Mouse (Mus musculus) heart, postnatal 4 days (tissue): Measurements from ENCODE around the gene Grtp1. TPM values are rescaled to one million over a fixed set of nuclear protein-coding genes. Genes with fewer than 3 reads are reported as not detected.

Experiments
- DNase-seq: peaks from one replicate; pipeline ENCODE4 v3.0.0; 2021
- total RNA-seq, 2 experiments: library from RNA; stranded (reverse); gene quantifications; 2 replicates each; pipeline ENCODE4 v1.2.3; 2021

Gene Grtp1
- total RNA-seq, 2 experiments from 2014 or later: 6.1 TPM

DNA sequence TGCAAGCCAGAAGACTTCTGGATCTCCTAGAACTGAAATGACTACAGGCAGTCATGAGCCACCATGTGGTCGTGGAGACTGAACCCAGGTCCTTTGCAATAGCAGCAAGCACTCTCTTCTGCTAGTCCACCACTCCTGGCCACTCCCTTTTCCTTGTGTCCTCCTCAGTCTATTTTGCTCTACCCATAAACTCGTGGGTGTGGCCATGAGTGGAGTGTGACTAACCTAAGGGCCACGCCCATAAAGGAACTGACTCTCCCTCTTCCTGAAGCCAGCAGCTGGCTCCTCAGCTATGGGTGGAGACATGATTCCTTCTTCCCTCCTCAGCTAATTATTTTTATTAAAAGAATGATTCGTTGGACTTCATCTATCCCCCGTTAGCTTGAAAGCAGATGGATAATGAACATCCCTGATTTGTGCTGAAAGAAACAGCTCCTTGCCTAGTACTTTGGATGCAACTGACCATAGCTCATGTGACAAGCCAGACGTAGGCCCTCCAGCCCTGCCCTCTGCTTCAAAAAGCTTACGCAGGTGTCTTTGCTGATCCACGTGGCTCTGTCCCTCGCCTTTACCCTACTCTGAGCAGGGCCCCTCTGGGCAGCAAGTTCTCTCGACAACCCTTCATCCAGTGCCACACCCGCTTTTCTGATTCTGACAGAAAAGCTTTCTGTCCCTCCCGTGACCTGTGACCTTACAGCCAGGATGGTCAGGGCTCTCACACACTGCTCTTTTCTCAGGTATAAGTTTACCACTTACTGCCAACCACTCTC, 4.1 kb upstream of the Grtp1 start:
- no peak for DNase-seq

DNA sequence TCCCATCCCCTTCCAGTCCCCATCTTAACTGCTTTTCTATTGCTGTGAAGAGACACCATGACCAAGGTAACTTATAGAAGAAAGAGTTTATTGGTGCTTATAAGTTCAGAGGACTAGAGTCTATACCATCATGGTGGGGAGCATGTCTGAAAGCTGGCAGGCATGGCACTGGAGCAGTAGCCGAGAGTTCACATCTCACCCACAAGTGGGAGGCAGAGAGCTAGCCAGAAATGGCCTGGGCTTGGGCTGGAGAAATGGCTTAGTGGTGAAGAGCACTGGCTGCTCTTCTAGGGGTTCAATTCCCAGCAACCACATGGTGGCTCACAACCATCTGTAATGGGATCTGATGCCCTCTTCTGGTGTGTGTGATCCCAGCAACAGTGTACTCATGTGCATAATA, 3.1 kb upstream of the Grtp1 start:
- DNase-seq: no peak

- no peak for DNase-seq
These were observed 2.4 kb upstream of the Grtp1 start for GRCm38 (mm10) chr8:13202806-13203205.

DNA sequence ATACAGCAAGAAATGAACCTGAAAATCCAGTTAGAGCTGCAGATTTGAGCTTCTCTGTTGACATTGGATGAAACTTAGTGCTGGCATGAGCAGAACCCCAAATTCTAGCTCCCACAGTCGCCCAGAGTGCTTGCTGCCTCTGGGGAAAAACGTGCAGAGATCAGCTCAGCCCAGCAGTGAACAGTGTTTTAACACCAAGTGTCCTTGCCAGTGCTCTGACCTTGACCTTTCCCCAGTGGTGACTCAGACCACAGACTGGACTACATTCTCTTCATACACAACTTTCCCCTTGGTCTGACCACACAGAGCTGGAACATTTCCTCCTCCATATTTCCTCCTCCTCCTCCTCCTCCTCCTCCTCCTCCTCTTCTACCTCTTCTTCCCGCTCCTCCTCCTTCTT, 1.6 kb upstream of the Grtp1 start:
- no peak for DNase-seq

GRCm38 (mm10) chr8:13201013-13201334, 554 bp upstream of the Grtp1 start:
- no peak for DNase-seq

GRCm38 (mm10) chr8:13199385-13200061, 897 bp downstream of the Grtp1 start:
- DNase-seq: no peak

DNA sequence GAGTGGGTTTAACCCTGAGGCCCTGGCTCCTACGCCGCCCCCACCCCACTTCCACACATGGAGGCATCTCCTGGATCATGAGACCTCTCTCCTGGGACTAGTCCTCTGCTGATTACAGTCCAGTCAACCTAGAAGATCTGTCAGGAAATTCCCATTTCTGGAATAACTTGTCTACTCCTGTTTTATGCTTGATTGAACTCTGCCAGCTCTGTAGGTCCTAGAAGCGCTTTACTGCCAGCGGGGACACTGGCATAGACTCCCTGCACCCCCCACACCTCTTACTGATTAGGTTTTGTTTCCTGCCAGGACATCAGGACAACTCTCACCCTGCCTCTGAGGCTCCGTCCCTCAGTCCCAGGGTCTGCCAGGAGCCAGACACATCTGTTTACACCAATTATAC, 2.9 kb downstream of the Grtp1 start:
- no peak for DNase-seq

DNA sequence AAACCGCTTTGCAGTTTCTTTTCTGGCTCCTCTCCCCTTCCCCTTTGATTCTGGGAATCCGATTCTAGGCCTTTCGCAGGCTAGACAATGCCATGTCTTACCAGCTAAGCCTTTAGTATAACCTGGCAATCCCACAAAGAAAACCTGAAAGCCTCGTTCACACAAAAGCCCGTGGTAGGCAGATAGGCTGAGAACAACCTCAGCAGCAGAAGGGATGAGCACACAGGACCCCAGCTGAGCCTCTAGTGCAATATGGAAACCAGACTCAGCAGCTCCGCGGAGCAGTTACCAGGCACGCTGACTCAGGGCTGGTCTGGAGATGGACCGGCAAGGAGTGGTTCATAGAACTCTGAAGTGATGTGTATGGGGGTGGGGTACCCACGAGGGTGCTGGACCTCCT, 5.6 kb downstream of the Grtp1 start:
- no peak for DNase-seq

DNA sequence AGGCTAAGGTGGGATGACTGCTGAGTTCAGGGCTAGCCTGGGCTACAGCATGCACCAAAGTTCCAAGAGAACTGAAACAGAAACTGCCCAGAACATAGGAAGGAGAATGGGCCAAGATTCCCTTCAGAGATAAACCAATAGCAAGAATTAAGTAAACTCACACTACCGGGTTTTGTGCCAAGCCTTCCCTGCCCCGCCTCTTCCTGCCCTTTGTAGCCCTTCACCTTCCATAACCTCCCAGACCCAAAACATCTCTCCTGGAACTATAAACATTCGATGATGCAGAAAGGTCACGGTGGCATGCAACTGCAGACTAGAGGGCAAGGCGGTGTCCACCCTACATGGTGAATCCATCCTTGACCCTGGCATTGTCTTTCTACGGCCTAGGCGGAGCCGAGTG, 10.2 kb downstream of the Grtp1 start:
- DNase-seq: no peak

- no peak for DNase-seq
These were observed 11.6 kb downstream of the Grtp1 start for GRCm38 (mm10) chr8:13188857-13189256.

- no peak for DNase-seq
These were observed 12.3 kb downstream of the Grtp1 start for GRCm38 (mm10) chr8:13188052-13188555.

GRCm38 (mm10) chr8:13187638-13188037, 12.8 kb downstream of the Grtp1 start:
- no peak for DNase-seq

- no peak for DNase-seq
These were observed 13.2 kb downstream of the Grtp1 start for GRCm38 (mm10) chr8:13187229-13187628.

DNA sequence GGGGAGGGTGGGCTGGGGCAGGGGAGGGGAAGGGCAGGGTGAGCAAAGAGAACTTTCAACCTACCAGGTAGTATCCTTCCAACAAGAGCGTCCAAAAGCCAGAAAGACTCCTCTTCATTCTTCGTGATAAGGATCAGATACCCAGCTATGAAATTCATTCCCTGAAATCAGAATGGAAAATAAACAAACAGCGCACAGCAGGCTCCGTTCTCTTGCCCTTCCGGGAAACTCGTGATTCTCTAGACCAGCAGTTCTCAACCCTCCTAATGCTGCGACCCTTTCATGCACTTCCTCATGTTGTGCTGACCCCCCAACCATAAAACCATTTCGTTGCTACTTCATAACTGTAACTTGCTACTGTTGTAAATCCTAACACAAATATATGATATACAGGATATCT, 13.6 kb downstream of the Grtp1 start:
- DNase-seq: no peak

- DNase-seq: no peak
These were observed 18.8 kb downstream of the Grtp1 start for GRCm38 (mm10) chr8:13181691-13181976.

- DNase-seq: no peak
These were observed 19.3 kb downstream of the Grtp1 start for GRCm38 (mm10) chr8:13180911-13181690.

DNA sequence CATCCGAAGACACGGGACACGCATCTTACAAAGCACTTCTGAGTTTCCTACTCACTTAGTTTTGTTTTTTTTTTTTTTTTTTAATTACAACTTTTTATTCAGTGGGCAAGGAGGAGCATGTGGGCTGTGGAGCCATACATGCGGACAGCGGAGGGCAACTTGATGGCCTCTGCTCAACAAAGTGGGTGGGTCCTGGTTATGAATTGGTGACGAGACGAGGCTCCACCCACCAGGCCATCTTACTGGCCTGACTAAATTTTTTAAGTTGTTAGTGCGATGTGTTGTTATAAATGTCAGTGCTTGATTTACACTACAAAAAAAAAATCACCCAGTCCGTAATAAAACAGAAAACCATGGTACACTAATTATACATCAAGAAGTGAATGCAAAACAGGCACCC, 20.0 kb downstream of the Grtp1 start:
- DNase-seq: no peak

DNA sequence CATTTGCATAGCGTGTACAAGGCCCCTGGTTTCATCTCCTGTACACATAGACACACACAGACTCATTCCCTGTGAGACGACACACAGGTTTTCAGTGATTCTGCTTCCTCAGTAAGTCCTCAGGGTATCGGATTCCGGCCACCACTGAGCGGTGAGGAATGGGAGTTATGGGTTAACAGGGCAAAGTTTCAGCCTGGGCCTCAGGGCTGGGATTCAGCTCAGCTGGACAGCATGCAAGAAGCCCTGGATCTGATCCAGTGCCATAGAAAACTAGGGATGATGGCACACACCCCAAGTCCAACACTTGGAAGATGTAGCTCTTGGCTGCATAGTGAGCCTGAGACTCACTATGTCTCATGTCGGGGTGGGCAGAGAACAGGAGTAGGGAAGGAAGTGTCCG, 20.5 kb downstream of the Grtp1 start:
- no peak for DNase-seq

- DNase-seq: no peak
These were observed 20.9 kb downstream of the Grtp1 start for GRCm38 (mm10) chr8:13179482-13179881.

GRCm38 (mm10) chr8:13178137-13178536, 22.3 kb downstream of the Grtp1 start:
- DNase-seq: no peak

GRCm38 (mm10) chr8:13177173-13177852, 23.1 kb downstream of the Grtp1 start:
- DNase-seq: no peak

DNA sequence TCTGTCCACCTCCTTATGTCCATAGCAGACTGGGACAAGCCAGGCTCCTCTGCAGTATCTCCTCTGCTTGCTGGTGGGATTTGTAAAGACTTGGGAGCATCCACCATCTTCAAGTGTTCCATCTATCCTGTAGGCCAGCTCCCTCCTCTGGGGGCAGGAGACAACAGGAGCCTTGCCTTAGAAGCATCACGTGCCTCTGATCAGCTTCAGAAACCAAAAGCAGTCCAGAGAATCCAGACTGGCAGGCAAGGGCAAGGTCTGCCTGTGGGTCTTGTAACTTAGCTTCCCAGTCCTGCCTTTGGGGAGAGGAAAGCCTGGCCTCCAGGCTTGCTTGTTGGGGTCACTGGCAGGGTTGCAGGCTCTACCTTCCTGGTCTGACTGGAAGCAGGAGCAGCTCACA, 24.8 kb downstream of the Grtp1 start:
- no peak for DNase-seq

DNA sequence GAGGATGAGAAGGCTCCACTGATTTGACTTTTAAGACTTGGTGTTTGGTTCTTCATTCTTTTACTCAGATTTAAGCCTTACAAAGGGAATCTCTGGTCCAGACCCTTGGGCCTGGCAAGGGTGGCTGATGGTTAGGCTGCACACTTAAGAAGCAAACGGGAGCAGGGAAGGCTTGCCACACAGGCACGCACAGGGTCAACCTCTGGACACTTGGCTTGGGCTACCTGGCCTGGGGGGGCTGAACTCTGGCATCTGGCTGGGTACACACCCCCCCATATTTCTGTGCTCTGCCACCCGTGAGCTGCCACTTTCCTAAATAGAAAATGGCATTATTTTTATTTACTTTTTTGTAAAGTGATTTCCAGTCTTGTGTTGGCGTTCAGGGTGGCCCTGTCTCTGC, 25.6 kb downstream of the Grtp1 start:
- DNase-seq: no peak
